Mouse (Mus musculus) ES-CJ7 (cell line): ENCODE data around the gene Islr2.

Source experiments
- DNase-seq: peaks from one replicate; pipeline ENCODE4 v3.0.0; 2011; ENCODE audit warnings: low read depth, low spot score

Gene Islr2

GRCm38 (mm10) chr9:58150733-58151361, 53.3 kb downstream of the Islr2 start:
- DNase-seq = no peak

- DNase-seq = no peak
Observed at GRCm38 (mm10) chr9:58148806-58149205, 55.3 kb downstream of the Islr2 start.
